Mouse (Mus musculus): ENCODE data around the gene Diaph3.

- TF ChIP-seq GATA1 (IDR thresholded peaks at IDR 0.05; ENCODE audit: borderline replicate concordance, low read length) (no peak), FLI1 (IDR thresholded peaks at IDR 0.05; ENCODE audit: low read length) (no peak)
Measured at GRCm38 (mm10) chr14:86926827-86927226, 214.2 kb downstream of the Diaph3 start.

Measured in megakaryocyte, embryonic 14.5 days (primary cell).